Mouse (Mus musculus): ENCODE measurements around the gene Recql5.

Recql5 gene

GRCm38 (mm10) chr11:115911632-115912376 is 21.5 kb downstream of the Recql5 start, which contains the start of gene Smim6:
Gene Smim6, plus strand, starts transcription at chr11:115912017.
- no peak for TF ChIP-seq GATA4 (IDR thresholded peaks at IDR 0.05; ENCODE audit: insufficient replicate concordance, low read length)

- TF ChIP-seq GATA4 (IDR thresholded peaks at IDR 0.05; ENCODE audit: insufficient replicate concordance, low read length): peak; percentile 96
These were observed 22.1 kb downstream of the Recql5 start for GRCm38 (mm10) chr11:115911134-115911561.

DNA sequence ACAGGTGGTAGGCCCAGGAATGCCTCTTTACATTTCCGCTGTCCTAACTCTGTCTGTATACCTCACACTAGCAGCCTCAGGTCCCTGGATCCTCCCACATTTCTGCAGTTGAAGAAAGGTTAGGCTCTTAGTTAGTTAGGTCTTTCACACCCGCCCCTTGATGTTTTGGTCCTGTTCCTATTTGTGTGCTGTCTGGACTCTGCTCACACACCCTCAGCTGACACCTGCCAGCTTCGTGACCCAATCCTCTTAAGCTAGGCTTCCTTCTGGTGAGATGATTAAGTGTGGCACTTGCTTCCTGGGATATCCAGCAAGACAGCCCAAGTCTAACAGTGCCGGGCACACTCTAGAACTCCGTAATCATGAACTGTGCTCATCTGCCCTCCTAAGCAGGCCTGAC is 26.8 kb downstream of the Recql5 start:
- no peak for TF ChIP-seq GATA4 (IDR thresholded peaks at IDR 0.05; ENCODE audit: insufficient replicate concordance, low read length)

GRCm38 (mm10) chr11:115906116-115906515 is 27.2 kb downstream of the Recql5 start:
- TF ChIP-seq GATA4 (IDR thresholded peaks at IDR 0.05; ENCODE audit: insufficient replicate concordance, low read length): no peak

DNA sequence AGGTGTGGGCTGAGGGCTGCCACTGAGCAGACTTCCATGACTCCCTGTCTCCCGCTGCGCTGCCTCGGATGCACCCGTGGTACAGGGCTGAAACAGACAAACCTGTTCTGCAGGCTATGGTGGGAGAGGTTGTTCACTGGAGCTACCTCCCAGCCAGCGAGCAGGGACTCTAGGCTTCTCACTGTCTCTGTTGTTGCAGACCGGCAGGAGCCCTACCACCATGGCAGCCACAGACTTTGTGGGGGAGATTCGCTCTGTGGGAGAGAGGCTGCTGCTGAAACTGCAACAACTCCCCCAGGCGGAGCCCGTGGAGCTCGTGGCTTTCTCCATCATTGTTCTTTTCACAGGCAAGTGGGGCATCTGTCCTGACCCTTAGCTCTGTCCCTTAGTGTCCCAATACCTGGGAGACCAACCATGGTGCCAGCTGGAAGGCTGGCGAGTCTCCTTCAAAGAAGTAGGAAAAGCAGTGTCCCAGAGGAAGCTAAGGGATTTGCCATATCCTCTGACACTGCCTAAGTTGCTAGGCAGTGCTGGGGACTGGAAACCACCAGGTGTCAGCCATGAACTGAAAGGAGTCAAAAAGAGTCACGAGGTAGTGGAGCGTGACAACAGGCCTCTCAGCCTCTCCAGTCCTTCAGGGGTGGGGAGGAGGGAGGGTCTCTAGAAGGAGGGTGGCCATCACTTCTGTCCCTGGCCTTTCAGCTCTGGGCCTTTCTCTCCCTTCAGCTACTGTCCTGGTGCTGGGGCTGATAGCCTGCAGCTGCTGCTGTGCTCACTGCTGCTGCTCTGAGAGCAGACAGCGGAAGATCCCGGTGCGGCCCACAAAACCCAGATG is 28.1 kb downstream of the Recql5 start:
- TF ChIP-seq GATA4 (IDR thresholded peaks at IDR 0.05; ENCODE audit: insufficient replicate concordance, low read length): no peak

- no peak for TF ChIP-seq GATA4 (IDR thresholded peaks at IDR 0.05; ENCODE audit: insufficient replicate concordance, low read length)
These were observed 28.9 kb downstream of the Recql5 start for GRCm38 (mm10) chr11:115904231-115904955.

DNA sequence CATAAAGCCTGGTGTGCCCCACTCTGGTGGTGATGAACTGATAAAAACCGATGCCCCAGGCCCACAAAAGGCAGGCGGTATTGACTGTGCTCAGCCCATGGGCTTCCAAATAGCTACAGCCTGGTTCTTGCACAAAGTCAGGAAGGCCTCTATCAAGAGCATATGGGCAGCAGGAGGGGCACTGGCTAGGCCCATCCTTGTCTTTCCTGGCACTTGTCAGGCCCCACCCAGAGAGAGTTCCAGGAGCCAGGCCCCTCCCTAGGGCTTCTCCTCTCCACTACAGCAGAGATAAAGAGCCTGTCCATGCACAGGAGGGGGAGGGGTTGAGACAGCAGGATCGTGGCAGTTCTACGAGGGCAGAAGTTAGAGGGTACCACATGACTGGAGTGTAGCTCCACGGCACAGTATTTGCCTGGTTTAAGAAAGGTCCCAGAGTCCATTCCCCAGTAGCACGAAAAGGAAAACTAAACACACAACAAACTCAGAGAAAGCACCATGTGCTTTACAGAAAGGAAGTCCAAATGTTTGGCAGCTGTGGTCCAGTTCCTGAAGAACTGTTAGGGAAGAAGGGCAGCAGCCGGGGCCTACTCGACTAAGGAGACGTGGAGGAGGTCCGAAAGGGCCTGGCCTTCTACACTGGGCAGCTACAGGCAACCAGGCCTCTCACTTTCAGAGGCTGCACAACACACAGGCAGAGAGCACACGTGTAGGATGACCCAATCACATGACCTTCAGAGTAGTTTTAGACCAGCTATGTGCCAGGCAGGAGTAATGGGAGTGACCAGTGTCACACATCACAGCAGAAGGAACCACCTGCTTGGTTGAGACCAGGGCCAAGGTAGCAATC is 29.7 kb downstream of the Recql5 start:
- TF ChIP-seq GATA4 (IDR thresholded peaks at IDR 0.05; ENCODE audit: insufficient replicate concordance, low read length): no peak

GRCm38 (mm10) chr11:115902831-115903230 is 30.4 kb downstream of the Recql5 start:
- no peak for TF ChIP-seq GATA4 (IDR thresholded peaks at IDR 0.05; ENCODE audit: insufficient replicate concordance, low read length)

GRCm38 (mm10) chr11:115902177-115902576 is 31.1 kb downstream of the Recql5 start:
- TF ChIP-seq GATA4 (IDR thresholded peaks at IDR 0.05; ENCODE audit: insufficient replicate concordance, low read length): no peak

- TF ChIP-seq GATA4 (IDR thresholded peaks at IDR 0.05; ENCODE audit: insufficient replicate concordance, low read length): no peak
These were observed 31.7 kb downstream of the Recql5 start for GRCm38 (mm10) chr11:115901338-115902161.

DNA sequence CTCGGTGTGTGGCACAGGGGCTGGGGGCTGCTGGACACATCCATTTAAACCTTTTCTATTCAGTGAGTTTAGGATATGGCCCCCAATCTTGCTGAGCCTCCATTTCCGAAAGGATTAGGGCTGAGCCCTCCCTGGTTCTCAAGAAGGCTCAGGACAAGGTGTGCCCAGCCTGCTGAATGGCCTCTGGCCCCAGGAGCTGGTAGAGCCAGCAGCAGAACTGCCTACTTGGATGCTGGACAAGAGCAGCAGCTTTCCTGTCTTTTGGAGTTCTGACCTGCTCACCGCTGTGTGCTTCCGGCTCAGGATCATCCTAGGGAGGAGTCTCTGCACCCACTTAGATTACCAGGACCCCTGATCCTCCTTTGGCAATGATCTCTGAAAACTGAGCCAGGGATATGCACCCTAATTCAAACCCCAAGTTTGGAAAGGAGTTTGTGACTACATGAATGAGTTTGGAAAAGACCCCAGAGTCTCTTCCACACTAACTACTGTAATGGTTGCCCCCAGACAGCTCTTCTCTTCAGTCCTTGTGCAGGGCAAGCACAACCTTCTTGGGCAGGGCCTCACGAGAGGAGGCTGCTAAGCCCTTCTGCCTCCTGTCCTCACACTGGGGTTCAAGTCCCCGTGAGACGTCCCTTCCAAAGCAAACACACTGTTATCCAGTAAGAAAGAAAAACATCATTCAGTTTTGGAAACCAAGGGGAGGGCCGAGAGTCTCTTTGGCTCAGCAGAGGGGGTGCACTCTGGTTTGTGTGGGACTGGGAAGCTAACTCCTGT is 32.5 kb downstream of the Recql5 start:
- no peak for TF ChIP-seq GATA4 (IDR thresholded peaks at IDR 0.05; ENCODE audit: insufficient replicate concordance, low read length)

GRCm38 (mm10) chr11:115899486-115900266 is 33.6 kb downstream of the Recql5 start, which contains the start of gene Smim5:
Gene Smim5, plus strand, starts transcription at chr11:115899966.
- TF ChIP-seq GATA4 (IDR thresholded peaks at IDR 0.05; ENCODE audit: insufficient replicate concordance, low read length): no peak

All from liver, adult (tissue).